Mouse (Mus musculus): ENCODE measurements around the gene Gm128. TPM values are rescaled to one million over a fixed set of nuclear protein-coding genes. Genes with fewer than 3 reads are reported as not detected.
"Not testable (repeated sequence)": the region's sequence is repeated elsewhere in the genome, so short reads cannot be mapped to it uniquely, and the experiment has no call there.

Gene Gm128
- total RNA-seq, 2 experiments from 2014 or later = not detected

DNA sequence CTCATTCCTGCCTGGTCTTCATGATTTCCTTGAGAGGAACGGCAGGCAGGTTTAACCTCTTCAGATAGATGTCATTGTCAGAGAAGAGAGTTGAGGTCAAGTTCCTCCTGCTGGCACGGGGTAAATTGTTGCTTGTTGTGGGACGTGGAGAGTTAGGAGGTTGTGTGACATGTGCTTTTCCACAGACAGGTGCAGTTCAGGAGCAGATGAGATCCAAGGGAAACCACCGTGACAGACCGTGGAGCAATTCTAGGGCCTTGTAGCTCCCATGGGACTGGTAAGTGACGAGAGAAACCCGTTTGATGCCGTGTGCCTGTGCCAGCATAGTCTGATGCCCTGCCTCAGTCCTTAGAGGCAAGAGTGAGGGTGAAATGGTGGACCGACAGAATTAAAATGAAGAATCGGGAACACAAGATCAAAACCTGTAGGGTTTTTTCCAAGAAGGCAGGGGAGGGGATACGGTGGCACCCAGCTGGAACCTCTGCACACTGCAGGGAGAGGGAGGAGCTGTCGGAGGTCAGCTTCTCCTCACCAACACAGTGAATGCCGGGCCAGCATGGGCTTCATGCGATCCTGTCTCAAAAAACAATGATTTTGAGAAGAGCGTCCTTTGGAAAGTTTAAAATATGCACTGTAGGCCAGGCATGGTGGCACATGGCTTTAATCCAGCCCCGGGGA is 8.0 kb downstream of the Gm128 start:
- intact Hi-C loops (cut with DNase I) = no loop called here
- no peak for DNase-seq

DNA sequence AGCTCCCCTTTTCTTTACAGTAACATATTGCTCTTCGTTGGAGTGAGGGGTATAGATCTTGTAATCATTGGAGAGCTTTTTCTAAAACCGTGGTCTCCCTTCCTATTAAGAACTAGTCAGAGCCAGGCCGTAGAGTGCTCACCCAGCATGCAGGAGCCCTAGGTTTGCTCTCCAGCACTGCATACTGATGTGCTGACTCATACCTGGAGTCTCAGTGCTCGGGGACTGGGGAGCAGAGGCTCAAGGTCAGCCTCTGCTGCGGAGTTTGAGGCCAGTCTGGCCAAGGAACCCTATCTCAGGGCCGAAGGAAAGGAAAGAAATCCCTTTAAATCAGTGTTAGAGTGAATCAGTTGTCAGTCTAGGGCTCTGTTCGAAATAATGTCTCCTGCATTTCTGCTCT is 8.6 kb downstream of the Gm128 start:
- intact Hi-C loops (cut with DNase I) = no loop called here
- peak in 1 of 2 experiments; percentile 12 for DNase-seq

DNA sequence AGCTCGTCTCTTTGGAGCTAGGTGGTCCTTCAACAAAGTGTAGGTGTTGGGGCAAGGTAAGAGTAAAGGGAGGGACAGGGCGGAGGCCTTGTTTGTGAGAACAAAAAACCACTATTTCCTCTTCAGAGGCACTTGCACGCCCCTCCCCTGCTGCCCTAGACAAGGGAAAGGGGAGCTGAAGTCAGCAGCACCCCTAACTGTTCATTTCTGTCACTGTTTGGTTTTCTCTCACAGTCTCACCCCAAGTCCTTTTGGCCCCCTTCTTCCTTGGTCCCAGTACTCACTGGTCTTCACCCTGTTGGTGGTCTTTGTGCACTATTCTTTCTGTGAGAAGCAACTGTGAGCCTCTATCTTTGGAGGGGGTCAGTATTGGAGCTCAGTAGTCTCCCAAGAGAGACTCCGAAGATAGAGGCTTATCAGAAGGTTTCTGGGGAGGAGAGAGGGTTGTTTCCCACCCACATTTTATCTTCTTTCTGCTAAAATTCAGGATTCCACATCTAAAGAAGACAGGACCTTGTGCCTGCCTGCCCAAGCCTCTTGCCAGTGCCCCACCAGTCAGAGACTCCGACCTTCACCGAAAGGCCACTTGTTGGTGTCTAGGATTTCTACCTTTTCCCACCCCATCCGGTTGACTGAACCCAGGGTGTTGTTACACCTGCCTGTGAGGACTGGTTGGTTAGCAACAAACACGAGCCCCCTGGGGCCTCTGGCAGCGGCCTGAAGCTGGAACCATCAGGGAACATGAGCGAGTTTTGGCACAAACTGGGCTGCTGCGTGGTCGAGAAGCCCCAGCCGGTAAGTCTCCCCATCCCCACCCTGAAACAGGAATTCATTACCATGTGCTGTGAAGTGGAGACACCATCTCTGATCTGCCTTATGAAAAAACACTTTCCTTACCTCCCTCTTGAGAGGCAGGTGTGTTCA is 9.8 kb downstream of the Gm128 start, which contains the start of gene Mllt11:
Gene Mllt11, minus strand, starts transcription at position 874 of the 924 bp plus-strand sequence.
- DNase-seq = no peak
- intact Hi-C loops (cut with DNase I) = no loop called here

DNA sequence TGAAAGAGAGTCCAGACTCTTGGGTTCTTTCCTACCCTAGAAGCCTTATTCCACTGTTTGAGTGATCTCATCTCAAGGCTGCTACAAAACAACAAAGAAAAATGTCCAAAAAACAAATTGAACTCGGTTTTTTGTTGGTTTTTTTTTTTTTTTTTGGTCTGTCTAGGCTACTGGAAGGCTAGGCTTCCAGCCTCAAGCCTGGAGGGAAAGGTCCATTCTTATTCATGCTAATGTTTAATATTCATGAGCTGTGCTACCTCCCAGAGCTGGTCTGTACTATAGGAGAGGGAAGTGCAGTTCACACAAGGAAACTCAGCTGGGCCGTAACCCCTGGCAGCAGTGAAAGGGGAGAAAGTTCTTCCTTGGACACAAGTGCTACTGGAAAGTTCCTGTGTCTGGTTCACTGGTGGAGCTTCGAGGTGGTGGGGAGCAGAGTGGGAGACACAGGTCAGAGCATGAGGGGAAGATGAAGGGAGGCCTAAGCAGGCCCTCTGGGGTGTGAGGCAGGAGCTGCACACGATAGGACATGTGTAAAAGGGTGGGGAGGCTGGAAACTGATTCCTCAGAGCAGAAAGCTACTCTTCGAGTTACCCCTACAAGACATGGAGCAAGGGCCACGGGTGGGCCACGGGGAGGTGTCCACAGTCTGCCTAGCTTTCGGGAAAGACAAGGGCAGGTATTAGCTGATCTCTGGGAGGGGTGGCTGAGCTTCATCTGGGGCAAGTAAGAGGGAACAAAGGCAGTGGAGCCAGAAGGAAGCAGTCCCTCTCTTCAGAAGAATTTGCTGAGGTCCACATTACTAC is 10.7 kb downstream of the Gm128 start:
- peak; percentile 26 to 34 for DNase-seq
- intact Hi-C loops (cut with DNase I) = no loop called here

DNA sequence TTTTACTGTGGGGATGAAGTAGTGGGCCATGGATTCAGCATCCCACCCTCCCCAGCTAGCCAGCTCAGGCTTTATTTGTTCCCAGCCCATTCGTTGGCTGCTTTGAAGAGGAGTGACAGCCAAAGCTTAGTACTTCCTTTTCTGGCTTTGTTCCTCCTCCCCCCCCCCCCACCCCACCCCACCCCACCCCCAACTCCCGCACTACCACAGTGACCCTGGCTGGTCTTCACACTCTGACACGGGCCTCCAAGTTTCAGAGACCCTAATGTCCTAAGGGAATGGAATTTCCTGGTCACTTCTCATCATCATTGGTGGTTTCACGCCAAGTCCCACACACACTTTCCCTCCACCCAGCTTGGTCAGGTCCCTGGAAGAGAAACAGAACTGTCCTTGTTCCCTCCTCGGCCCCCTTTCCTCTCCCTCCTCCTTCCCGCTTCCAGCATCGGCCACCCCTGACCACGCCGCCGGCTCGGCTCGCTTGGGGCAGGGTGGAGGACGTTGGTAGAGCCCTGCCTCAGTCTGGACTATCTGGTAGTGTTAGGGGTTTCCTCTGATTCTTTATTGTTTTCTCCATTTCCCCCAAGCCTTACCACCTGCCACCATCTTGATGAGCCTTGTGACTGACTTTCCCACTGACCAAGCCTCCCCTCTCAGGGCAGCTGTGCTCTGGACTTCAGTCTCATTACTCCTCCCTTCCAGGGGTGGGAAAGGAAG is 11.5 kb downstream of the Gm128 start:
- DNase-seq = peak; percentile 57 to 77
- intact Hi-C loops (cut with DNase I) = loop anchor here (5.0 kb wide), 1 partner anchor 87 kb away; no protein-coding TSS in a partner anchor

DNA sequence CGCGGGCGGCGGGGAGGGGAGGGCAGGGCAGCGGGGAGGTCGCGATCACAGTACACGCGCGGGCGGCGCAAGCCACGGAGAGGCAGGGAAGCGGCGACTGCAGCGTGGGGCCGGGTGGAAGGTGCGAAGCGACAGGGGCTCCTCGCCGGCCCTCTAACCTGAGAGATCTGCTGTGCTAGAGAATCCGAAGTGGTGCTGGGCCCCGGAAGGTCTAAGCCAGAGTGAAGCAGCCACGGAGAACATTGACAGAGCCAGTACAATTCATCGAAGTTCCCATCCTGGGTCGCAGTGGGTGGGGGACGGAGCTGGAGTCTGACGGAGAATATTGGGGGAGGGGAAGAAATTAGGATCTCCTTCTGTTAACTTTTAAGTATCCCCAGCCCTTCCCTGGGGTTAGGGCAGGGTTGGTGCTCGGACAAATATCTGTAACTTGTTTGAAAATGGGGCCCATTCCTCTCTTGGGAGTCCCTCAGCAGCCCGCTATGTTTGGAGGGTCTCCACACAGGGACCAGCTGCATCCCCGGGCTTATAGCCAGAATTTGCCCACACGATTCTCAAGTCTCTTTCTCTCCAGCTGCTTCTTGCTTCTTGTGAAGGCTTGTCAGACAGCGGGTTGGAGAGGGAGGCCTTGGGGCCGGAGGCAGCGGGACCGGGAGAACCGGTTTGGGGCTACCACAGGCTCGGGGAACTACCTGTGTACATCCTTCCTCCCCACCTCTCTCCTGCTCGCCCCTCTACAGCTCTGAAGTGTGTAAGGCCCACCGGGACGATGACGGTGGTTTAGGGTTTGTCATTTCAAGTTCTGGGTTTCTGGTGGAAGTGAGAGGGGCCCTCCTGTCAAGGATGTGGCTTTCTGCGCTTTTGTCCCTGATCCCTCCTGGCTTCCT is 12.3 kb downstream of the Gm128 start:
- intact Hi-C loops (cut with DNase I) = loop anchor here (1.0 to 5.0 kb wide), 2 partner anchors 12 to 88 kb away; partner anchors contain the start of gene Gabpb2
- peak; percentile 42 to 50 for DNase-seq

DNA sequence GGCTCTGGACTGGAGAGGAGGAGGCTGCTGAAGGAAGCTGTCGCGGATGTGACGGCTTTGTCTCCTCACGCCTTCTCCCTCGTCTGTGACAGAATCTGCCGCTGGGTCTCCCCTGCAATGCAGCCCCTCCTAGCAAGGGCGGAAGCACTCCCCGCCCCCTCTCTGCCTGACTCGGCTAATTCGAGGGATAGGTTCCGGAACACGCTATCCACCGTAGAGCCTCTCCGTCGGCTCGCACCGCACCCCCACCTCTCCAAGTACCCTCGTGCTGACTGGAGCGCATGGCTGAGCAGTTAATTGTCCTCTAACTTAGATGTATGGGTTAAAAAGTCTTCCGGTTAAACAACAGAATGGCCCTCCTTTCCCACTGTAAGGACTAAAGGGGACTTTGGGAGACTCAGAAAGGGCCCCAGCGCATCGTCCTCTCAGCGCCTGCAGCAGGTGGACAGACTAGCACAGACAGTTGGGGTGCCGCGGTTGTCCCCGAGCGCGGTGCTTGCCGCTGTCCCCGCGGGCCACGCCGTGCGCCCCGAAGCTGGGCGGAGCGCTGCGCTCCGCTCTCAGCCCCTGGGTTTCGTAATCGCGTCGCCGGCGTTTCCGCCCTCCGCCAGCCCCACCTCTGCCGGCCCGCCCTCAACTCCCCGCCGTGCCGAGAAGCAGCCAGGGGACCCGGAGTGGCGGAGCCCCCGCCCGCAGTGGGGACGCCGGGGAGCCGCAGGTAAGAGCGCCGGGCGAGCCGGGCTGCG is 13.1 kb downstream of the Gm128 start, which contains the start of gene Cdc42se1:
Gene Cdc42se1, plus strand, starts transcription at position 585 of the 746 bp plus-strand sequence.
- intact Hi-C loops (cut with DNase I) = loop anchor here (1.0 to 5.0 kb wide), 2 partner anchors 11 to 89 kb away; partner anchors contain the start of gene Gabpb2
- peak; percentile 86 to 90 for DNase-seq

DNA sequence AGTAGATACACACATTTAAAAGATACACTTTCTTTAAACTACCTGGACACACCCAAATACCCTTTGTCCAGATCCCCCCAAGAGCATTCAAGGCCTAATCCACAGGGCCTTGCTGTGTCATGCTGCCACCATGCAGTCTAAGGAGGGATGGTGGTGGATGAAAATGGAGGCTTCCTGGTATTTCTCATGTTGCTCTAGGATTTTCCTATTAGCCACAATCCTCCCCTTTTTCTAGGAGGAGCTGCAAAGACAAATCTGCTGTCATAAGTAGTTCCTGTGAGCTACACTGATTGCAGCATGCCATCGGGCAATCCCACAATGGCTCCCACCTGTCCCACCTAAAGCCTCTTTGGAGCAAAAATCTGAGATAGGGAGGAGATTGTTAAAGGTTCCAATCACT is 14.2 kb downstream of the Gm128 start:
- no peak for DNase-seq
- intact Hi-C loops (cut with DNase I) = loop anchor here (5.0 kb wide), 1 partner anchor 90 kb away; no protein-coding TSS in a partner anchor

DNA sequence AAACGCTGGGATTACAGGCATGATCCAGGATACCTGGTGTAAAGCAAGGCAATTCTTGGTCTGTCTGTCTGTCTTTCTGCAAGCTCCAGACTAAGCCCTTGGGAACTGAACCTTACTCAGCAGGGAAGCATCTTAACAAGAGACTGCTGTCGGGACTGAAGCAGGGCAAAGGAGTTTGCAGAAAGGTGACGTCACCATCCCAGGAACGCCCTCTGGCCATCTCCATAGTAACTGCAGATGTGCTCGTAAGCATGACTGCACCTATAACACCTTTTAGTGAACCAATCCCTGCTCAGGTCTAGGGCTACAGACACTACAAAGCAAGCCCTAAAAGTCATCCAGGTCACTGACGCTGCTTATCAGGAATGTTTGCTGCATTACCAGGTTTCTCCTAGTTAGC is 17.1 kb downstream of the Gm128 start:
- no peak for DNase-seq
- intact Hi-C loops (cut with DNase I) = no loop called here

DNA sequence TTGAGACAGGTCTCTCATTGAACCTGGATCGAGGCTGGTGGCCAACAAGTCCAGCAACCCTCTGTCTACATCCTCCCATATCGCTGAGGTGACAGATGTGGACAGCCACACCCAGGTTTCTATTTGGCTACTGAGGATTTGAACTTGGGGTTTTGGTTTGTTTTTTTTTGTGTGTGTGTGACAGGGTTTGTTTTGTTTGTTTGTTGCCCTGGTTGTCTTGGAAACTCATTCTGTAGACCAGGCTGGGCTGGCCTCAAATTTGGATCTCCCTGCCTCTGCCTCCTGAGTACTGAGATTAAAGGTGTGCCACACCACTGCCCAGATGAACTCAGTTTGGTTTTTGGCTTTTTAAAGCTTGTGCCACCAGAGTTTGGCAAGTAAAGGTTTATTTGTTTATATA is 18.4 kb downstream of the Gm128 start:
- intact Hi-C loops (cut with DNase I) = no loop called here
- DNase-seq = no peak

DNA sequence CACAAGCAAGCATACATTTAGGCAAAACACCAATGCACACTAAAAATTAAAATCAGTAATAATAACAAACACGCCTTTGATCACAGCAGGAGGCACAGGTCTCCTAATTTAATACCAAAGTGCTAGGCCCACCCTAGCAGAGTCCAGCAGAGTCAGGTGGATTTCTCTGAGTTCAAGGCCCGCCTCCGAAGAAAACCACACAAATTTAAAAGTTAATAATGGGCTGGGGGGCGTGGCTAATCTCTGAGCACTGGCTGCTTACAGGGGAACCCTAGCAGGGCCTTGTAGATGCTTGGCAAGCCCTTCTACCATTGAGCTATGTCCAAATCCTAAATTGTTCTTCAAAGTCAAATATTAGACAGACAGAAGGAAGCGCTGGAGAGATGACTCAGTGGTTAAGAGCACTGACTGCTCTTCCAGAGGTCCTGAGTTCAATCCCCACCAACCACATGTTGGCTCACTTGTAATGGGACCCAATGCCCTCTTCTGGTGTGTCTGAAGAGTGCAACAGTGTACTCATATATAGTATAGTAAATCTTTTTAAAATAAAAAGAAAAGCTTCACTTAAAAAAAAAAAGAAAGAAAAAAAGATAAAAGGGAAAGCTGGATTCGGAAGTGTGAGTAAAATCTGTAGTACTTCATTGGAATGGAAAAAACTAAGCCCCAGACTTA is 22.8 kb downstream of the Gm128 start:
- intact Hi-C loops (cut with DNase I) = loop anchor here (5.0 kb wide), 1 partner anchor 64 kb away; the partner anchor contains the start of genes Mindy1 and Prune1
- DNase-seq = no peak

DNA sequence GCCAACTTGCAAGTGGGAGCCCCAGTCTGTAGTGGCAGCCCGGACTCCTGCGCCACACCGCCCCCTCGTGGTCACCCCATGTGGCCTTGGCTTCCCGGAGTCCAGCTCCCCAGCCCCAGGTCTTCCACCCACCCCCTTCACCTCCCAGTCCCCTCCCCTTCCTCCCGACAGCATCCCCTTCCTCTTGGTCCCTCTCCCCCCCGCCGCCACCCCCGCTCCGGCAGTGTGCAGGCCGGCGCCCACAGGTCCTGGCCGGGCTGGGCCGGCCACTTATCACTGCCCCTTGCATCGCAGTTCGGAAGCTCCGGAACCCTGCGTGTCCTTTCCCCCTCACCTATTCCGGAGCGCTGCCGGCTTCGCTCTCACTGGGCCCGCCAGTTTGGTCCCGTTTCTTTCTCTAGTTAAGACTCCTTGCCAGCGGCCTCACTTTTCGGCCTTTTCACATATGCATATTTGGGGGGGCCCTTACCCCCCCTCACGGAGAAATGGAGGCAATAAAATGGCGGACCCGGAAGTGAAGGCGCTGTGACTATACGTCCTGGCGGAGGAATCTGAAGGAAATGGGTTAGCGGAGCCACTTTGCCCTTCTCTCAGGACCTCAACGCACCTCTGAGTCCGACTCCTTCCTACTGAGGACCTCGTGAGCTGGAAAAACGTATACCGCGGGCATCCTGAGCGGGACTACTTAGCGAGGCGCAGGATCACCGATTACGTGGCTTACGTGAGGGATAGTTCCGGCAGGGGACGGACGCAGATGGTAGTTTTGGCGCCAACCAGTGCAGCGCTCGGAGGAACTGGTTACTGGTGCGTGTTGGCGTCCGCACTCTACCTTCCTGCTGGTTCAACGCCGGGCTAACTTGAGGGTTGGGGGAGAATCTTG is 23.9 kb downstream of the Gm128 start, which contains the start of gene Gabpb2:
Gene Gabpb2, minus strand, starts transcription at position 662 of the 880 bp plus-strand sequence.
- intact Hi-C loops (cut with DNase I) = loop anchor here (1.0 to 5.0 kb wide), 4 partner anchors 11 to 75 kb away; partner anchors contain the start of genes Cdc42se1, Mindy1, Prune1 and Tnfaip8l2

DNA sequence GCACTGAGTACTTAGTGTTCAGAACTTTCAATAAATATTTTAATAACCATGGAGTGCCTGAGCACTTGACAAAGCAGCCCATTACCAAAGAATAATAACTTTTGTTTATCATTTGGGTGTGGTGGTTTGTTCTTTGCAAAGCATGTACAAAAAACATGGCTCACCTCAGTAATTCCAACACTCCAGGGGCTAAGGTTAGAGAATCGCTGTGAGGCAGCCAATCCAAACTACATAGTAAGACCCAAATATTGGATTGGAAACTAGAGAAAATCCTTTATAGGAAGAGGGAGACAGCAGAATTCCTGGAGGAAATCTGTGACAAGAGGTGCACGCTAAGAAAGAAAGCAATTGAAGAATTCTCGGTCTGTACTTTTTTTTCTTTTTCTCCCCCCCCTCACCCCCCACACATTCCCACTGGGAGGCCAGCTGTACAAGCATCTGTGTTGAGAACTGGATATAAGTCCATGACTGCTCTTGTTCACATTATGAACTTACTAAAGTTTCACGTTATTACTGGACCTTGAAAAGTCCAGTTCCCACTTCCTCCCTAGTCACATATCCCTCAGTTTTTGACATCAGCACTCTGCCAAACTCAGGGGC is 24.6 kb downstream of the Gm128 start:
- intact Hi-C loops (cut with DNase I) = loop anchor here (1.0 to 5.0 kb wide), 4 partner anchors 12 to 74 kb away; partner anchors contain the start of genes Cdc42se1, Mindy1, Prune1 and Tnfaip8l2
- no peak for DNase-seq

More for the DNA sequence above, 23.9 kb downstream of the Gm128 start, which contains the start of gene Gabpb2:
- DNase-seq = peak; percentile 97 to 99

DNA sequence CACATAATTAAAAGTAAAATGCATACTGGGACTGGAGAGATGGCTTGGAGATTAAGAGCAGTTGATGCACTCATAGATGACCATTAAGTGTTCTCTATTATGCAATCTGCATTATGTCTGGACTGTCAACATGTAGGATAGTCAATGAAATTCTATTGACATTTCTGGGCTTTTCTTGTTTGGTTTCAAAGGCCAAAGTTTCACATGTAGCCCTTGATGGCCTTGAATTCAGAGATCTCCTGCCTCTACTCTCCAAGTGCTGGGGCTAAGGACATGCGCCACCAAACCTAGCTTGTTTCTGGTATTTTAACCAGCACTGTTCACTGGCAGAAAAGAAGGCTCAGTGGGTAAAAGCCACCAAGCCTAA is 27.8 kb downstream of the Gm128 start:
- intact Hi-C loops (cut with DNase I) = no loop called here
- no peak for DNase-seq

DNA sequence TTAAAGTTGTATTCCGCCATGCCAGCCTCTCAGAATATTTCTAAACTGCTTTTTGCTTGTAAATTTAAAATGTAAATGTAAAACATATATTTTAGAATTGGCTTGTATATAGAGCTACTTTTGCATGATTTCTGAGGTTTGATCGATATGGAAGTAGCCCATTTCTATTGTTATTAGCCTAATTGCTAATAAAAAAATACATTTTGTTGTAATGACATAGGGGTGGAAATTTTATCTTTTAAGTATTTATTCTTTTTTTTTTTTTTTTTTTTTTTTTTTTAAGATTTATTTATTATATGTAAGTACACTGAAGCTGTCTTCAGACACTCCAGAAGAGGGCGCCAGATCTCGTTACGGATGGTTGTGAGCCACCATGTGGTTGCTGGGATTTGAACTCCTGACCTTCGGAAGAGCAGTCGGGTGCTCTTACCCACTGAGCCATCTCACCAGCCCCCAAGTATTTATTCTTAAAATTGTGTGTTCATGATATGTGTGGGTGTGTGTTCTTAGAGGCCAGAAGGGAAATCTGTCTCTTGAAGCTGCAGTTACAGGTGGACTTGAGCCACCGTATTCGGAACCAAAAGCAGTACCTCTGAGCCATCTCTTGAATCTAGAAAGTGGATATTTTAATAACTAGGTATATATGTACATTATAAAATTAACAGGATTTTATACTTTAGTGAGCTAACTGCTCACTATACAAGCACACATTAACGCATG is 28.3 kb downstream of the Gm128 start:
- intact Hi-C loops (cut with DNase I); DNase-seq: not testable (repeated sequence)

All from heart, postnatal 36 days (tissue).